Mouse (Mus musculus): Measurements from ENCODE around the gene Taar4. TPM values are rescaled to one million over a fixed set of nuclear protein-coding genes. Genes with fewer than 3 reads are reported as not detected.

The Taar4 gene
- polyA plus RNA-seq, 1 experiment from 2014 or later, result not detected

- Histone ChIP-seq H3K4me3 (ENCODE audit: control insufficient read depth in 1 of 2, insufficient read depth in 1 of 2, low read depth in 1 of 2, low read length in 2 of 2) (no peak overlapping the region), H3K9ac (ENCODE audit: low read length) (no peak overlapping the region), H3K4me1 (ENCODE audit: control insufficient read depth in 2 of 2, insufficient read depth in 2 of 2, low read length in 2 of 2) (no peaks in the 10 kb centered on the region), H3K27ac (replicated peaks in 1 of 2; ENCODE audit: control insufficient read depth in 1 of 2, insufficient read depth in 1 of 2, low read depth in 2 of 2, low read length in 2 of 2) (no peak overlapping the region), H3K9me3 (ENCODE audit: control insufficient read depth, low read length) (no peaks in the 10 kb centered on the region), H3K4me2 (ENCODE audit: low read length) (no peak overlapping the region), H3K27me3 (ENCODE audit: control insufficient read depth, insufficient read depth, low read length) (no peaks in the 10 kb centered on the region), H3K36me3 (ENCODE audit: control insufficient read depth, insufficient read depth, low read length) (no peaks in the 10 kb centered on the region)
- 60% methylated on average over 4 of the region's 4 CpGs for WGBS
- ATAC-seq (ENCODE audit: insufficient number of reproducible peaks, insufficient read depth, low FRiP score, low read depth), result no peak
These were observed 17.7 kb downstream of the Taar4 start for GRCm38 (mm10) chr10:23977958-23978357.

DNA sequence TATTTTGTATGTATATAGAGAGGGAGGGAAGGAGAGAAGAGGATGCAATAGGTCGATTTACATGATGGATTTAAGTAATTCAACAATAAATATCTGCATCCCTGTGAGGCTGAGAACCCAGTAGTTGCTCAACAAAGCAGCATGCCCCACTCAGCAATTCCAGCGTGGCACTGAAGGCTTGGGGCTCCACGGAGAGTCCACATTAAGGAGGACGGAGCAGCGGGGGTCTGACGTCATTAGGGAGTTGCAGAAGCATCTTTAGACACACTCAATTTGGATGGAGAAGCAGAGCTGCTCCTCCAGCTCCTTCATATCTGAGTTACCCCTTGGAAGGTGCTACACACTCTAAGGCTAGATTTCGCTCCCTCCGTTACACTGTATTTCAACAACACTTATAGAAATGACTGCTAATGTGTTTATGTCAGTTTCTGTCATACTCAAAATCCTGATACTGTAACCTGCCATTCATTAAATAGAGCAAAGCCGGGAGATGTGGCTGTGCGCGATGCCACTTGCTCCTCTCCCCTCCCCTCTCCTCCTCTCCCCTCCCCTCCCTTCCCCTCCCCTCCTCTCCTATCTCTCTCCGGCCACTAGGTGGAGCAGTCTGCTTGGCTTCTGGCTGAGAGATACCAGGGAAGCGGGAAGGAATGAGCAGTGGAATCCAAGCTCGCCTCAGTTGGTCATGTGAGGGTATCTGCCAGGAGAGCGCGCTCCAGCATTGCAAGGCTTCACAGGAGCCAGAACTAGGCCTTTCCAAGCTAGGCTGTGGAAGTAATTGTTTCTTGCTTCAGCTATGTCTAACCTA is 18.8 kb downstream of the Taar4 start:
- 35% methylated on average over 16 of the region's 16 CpGs for WGBS
- peak; percentile 31; the same call in 1 of the 2 replicates for ATAC-seq (ENCODE audit: insufficient number of reproducible peaks, insufficient read depth, low FRiP score, low read depth)

GRCm38 (mm10) chr10:23985546-23985945 is 25.3 kb downstream of the Taar4 start, which contains the start of gene Taar6:
TSS of gene Taar6 (minus strand) at chr10:23985646.
- no peak within 1 kb of the TSS for H3K9ac ChIP-seq (ENCODE audit: low read length)
- 68% methylated on average over 8 of the region's 8 CpGs for WGBS
- ATAC-seq (ENCODE audit: insufficient number of reproducible peaks, insufficient read depth, low FRiP score, low read depth), result no peak
- no peak within 1 kb of the TSS for H3K4me2 ChIP-seq (ENCODE audit: low read length)
- H3K27me3 ChIP-seq (ENCODE audit: control insufficient read depth, insufficient read depth, low read length), result no peaks in the 10 kb centered on the region
- H3K27ac ChIP-seq (replicated peaks in 1 of 2; ENCODE audit: control insufficient read depth in 1 of 2, insufficient read depth in 1 of 2, low read depth in 2 of 2, low read length in 2 of 2), result no peak within 1 kb of the TSS
- no peaks in the 10 kb centered on the region for H3K4me1 ChIP-seq (ENCODE audit: control insufficient read depth in 2 of 2, insufficient read depth in 2 of 2, low read length in 2 of 2)
- no peaks in the 10 kb centered on the region for H3K9me3 ChIP-seq (ENCODE audit: control insufficient read depth, low read length)
- no peaks in the 10 kb centered on the region for H3K36me3 ChIP-seq (ENCODE audit: control insufficient read depth, insufficient read depth, low read length)
- H3K4me3 ChIP-seq (ENCODE audit: control insufficient read depth in 1 of 2, insufficient read depth in 1 of 2, low read depth in 1 of 2, low read length in 2 of 2), result no peak within 1 kb of the TSS

More for the DNA sequence above, 18.8 kb downstream of the Taar4 start:
- Histone ChIP-seq H3K9me3 (ENCODE audit: control insufficient read depth, low read length) (no peaks in the 10 kb centered on the region), H3K4me1 (ENCODE audit: control insufficient read depth in 2 of 2, insufficient read depth in 2 of 2, low read length in 2 of 2) (no peaks in the 10 kb centered on the region), H3K4me2 (ENCODE audit: low read length) (no peak overlapping the region), H3K27me3 (ENCODE audit: control insufficient read depth, insufficient read depth, low read length) (no peaks in the 10 kb centered on the region), H3K27ac (replicated peaks in 1 of 2; ENCODE audit: control insufficient read depth in 1 of 2, insufficient read depth in 1 of 2, low read depth in 2 of 2, low read length in 2 of 2) (no peak overlapping the region), H3K4me3 (ENCODE audit: control insufficient read depth in 1 of 2, insufficient read depth in 1 of 2, low read depth in 1 of 2, low read length in 2 of 2) (no peak overlapping the region), H3K36me3 (ENCODE audit: control insufficient read depth, insufficient read depth, low read length) (no peaks in the 10 kb centered on the region), H3K9ac (ENCODE audit: low read length) (no peak overlapping the region)

DNA sequence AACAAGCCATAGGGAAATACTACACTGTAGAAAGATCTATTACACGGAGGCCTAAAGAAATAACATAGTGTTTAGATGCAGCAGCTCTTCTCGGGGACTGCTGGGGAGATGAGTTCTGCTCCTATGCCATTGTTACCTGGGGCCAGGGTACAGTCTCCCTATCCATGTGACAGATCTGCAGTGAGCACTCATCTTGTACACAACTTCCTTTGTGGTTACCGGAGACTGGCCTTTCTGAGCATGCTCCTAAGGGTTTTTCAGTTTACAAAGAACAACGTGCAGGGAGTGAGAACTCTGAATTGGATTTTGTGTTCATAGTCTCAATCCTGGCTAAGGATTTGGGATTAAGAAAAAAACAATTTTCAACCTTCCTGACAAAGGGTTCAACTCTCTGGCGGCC is 26.1 kb downstream of the Taar4 start:
- no peak overlapping the region for H3K4me3 ChIP-seq (ENCODE audit: control insufficient read depth in 1 of 2, insufficient read depth in 1 of 2, low read depth in 1 of 2, low read length in 2 of 2)
- no peak overlapping the region for H3K4me2 ChIP-seq (ENCODE audit: low read length)
- H3K27ac ChIP-seq (replicated peaks in 1 of 2; ENCODE audit: control insufficient read depth in 1 of 2, insufficient read depth in 1 of 2, low read depth in 2 of 2, low read length in 2 of 2), result no peak overlapping the region
- no peaks in the 10 kb centered on the region for H3K9me3 ChIP-seq (ENCODE audit: control insufficient read depth, low read length)
- no peaks in the 10 kb centered on the region for H3K36me3 ChIP-seq (ENCODE audit: control insufficient read depth, insufficient read depth, low read length)
- H3K4me1 ChIP-seq (ENCODE audit: control insufficient read depth in 2 of 2, insufficient read depth in 2 of 2, low read length in 2 of 2), result no peaks in the 10 kb centered on the region
- 72% methylated on average over 5 of the region's 5 CpGs for WGBS
- no peak overlapping the region for H3K9ac ChIP-seq (ENCODE audit: low read length)
- ATAC-seq (ENCODE audit: insufficient number of reproducible peaks, insufficient read depth, low FRiP score, low read depth), result no peak
- no peaks in the 10 kb centered on the region for H3K27me3 ChIP-seq (ENCODE audit: control insufficient read depth, insufficient read depth, low read length)

GRCm38 (mm10) chr10:23993381-23993780 is 33.1 kb downstream of the Taar4 start, which contains the start of gene Taar7a:
TSS of gene Taar7a (minus strand) at chr10:23993481.
- H3K36me3 ChIP-seq (ENCODE audit: control insufficient read depth, insufficient read depth, low read length), result no peaks in the 10 kb centered on the region
- H3K27ac ChIP-seq (replicated peaks in 1 of 2; ENCODE audit: control insufficient read depth in 1 of 2, insufficient read depth in 1 of 2, low read depth in 2 of 2, low read length in 2 of 2), result no peak within 1 kb of the TSS
- no peak for ATAC-seq (ENCODE audit: insufficient number of reproducible peaks, insufficient read depth, low FRiP score, low read depth)
- H3K9ac ChIP-seq (ENCODE audit: low read length), result no peak within 1 kb of the TSS
- H3K4me2 ChIP-seq (ENCODE audit: low read length), result no peak within 1 kb of the TSS
- H3K27me3 ChIP-seq (ENCODE audit: control insufficient read depth, insufficient read depth, low read length), result no peaks in the 10 kb centered on the region
- no peaks in the 10 kb centered on the region for H3K4me1 ChIP-seq (ENCODE audit: control insufficient read depth in 2 of 2, insufficient read depth in 2 of 2, low read length in 2 of 2)
- H3K4me3 ChIP-seq (ENCODE audit: control insufficient read depth in 1 of 2, insufficient read depth in 1 of 2, low read depth in 1 of 2, low read length in 2 of 2), result no peak within 1 kb of the TSS
- no peaks in the 10 kb centered on the region for H3K9me3 ChIP-seq (ENCODE audit: control insufficient read depth, low read length)
- 84% methylated on average over 3 of the region's 3 CpGs for WGBS

- Histone ChIP-seq H3K4me1 (ENCODE audit: control insufficient read depth in 2 of 2, insufficient read depth in 2 of 2, low read length in 2 of 2) (no peaks in the 10 kb centered on the region), H3K4me3 (ENCODE audit: control insufficient read depth in 1 of 2, insufficient read depth in 1 of 2, low read depth in 1 of 2, low read length in 2 of 2) (no peak within 1 kb of the TSS), H3K4me2 (ENCODE audit: low read length) (no peak within 1 kb of the TSS), H3K27ac (replicated peaks in 1 of 2; ENCODE audit: control insufficient read depth in 1 of 2, insufficient read depth in 1 of 2, low read depth in 2 of 2, low read length in 2 of 2) (no peak within 1 kb of the TSS), H3K27me3 (ENCODE audit: control insufficient read depth, insufficient read depth, low read length) (no peaks in the 10 kb centered on the region), H3K9me3 (ENCODE audit: control insufficient read depth, low read length) (no peaks in the 10 kb centered on the region), H3K9ac (ENCODE audit: low read length) (no peak within 1 kb of the TSS), H3K36me3 (ENCODE audit: control insufficient read depth, insufficient read depth, low read length) (no peaks in the 10 kb centered on the region)
- ATAC-seq (ENCODE audit: insufficient number of reproducible peaks, insufficient read depth, low FRiP score, low read depth), result no peak
- 68% methylated on average over 1 of the region's 1 CpGs for WGBS
These were observed 39.3 kb downstream of the Taar4 start, which contains the start of gene Taar7b for GRCm38 (mm10) chr10:23999639-24000038. TSS of gene Taar7b (plus strand) at chr10:23999939.

- whole genome bisulfite sequencing, result 63% methylated on average over 1 of the region's 1 CpGs
- no peaks in the 10 kb centered on the region for H3K27me3 ChIP-seq (ENCODE audit: control insufficient read depth, insufficient read depth, low read length)
These were observed 46.1 kb downstream of the Taar4 start for GRCm38 (mm10) chr10:24006442-24006841.

More at GRCm38 (mm10) chr10:24006442-24006841, 46.1 kb downstream of the Taar4 start:
- Histone ChIP-seq H3K4me2 (ENCODE audit: low read length) (no peak overlapping the region), H3K4me1 (ENCODE audit: control insufficient read depth in 2 of 2, insufficient read depth in 2 of 2, low read length in 2 of 2) (peaks cover 0 to 3% of the 10 kb centered on the region in 2 experiments; a peak in 1 of 4 replicates), H3K36me3 (ENCODE audit: control insufficient read depth, insufficient read depth, low read length) (no peaks in the 10 kb centered on the region), H3K27ac (replicated peaks in 1 of 2; ENCODE audit: control insufficient read depth in 1 of 2, insufficient read depth in 1 of 2, low read depth in 2 of 2, low read length in 2 of 2) (no peak overlapping the region), H3K4me3 (ENCODE audit: control insufficient read depth in 1 of 2, insufficient read depth in 1 of 2, low read depth in 1 of 2, low read length in 2 of 2) (no peak overlapping the region), H3K9me3 (ENCODE audit: control insufficient read depth, low read length) (no peaks in the 10 kb centered on the region), H3K9ac (ENCODE audit: low read length) (no peak overlapping the region)
- no peak for ATAC-seq (ENCODE audit: insufficient number of reproducible peaks, insufficient read depth, low FRiP score, low read depth)
